Mouse (Mus musculus) midbrain, embryonic 11.5 days (tissue): ENCODE results near the gene Tnfrsf13c. TPM values are rescaled to one million over a fixed set of nuclear protein-coding genes. Genes with fewer than 3 reads are reported as not detected.

Experiments used
- microRNA counts: library from miRNA; unstranded; fragments of <30 nt; microRNA quantifications from one replicate; lab custom pipeline; 2015
- microRNA-seq: library from miRNA; unstranded; fragments of <30 nt; microRNA quantifications from one replicate; pipeline ENCODE4, GENCODE M21; 2017
- polyA plus RNA-seq: library from polyadenylated mRNA; unstranded; fragments of >200 nt; fragmentation: Nextera tagmentation; extraction: Ambion mirVana; gene quantifications from 2 replicates; pipeline ENCODE4 v1.2.1, GENCODE M21; 2014

The Tnfrsf13c gene
- polyA plus RNA-seq, 1 experiment from 2014 or later, result 0.07 TPM

MicroRNAs encoded within 50 kb of the gene (microRNA counts, 519-probe panel; counts per million panel counts)
- microRNA mmu-miR-33 (lab: Ali Mortazavi, UCI), result 4,153 counts per million, percentile 33 among the panel's probes with 10 or more counts

Small RNA genes lying within 50 kb of the gene (microRNA-seq; reads per million reads assigned to microRNA genes)
- 232 reads per million, percentile 65 among the genes with 10 or more reads in this experiment for gene Mir33

Other genes with a start within 250 kb of the Tnfrsf13c start
- not detected in 2 replicates for gene 1700029P11Rik, start 243.8 kb downstream of the Tnfrsf13c start, polyA plus RNA-seq
- 58.4 and 62.2 TPM in 2 replicates for gene Xrcc6, start 236.5 kb downstream of the Tnfrsf13c start, polyA plus RNA-seq
- 33.7 and 37.8 TPM in 2 replicates for gene Desi1, start 190.5 kb downstream of the Tnfrsf13c start, polyA plus RNA-seq
- gene Snu13, start 176.8 kb downstream of the Tnfrsf13c start, polyA plus RNA-seq, result 275 and 283 TPM in 2 replicates
- not detected in 2 replicates for gene 4930407I10Rik, start 165.2 kb downstream of the Tnfrsf13c start, polyA plus RNA-seq
- gene Mei1, start 154.4 kb downstream of the Tnfrsf13c start, polyA plus RNA-seq, result 0.04 TPM in 1 of 2 replicates, not detected in the other
- gene Ccdc134, start 96.4 kb downstream of the Tnfrsf13c start, polyA plus RNA-seq, result 17.2 and 18.5 TPM in 2 replicates
- gene Srebf2, start 77.2 kb downstream of the Tnfrsf13c start, polyA plus RNA-seq, result 148 and 170 TPM in 2 replicates
- gene Shisa8, start 11.6 kb downstream of the Tnfrsf13c start, polyA plus RNA-seq, result 0.14 and 0.57 TPM in 2 replicates
- gene Cenpm, start 20.4 kb upstream of the Tnfrsf13c start, polyA plus RNA-seq, result 79.2 and 89.1 TPM in 2 replicates
- gene 1500009C09Rik, start 28.0 kb upstream of the Tnfrsf13c start, polyA plus RNA-seq, result 1.0 and 1.4 TPM in 2 replicates
- gene Sept3, start 50.5 kb upstream of the Tnfrsf13c start, polyA plus RNA-seq, result 163 and 169 TPM in 2 replicates
- gene Wbp2nl, start 74.6 kb upstream of the Tnfrsf13c start, polyA plus RNA-seq, result 0.11 TPM in 1 of 2 replicates, not detected in the other
- 20.6 and 21.6 TPM in 2 replicates for gene Naga, start 114.6 kb upstream of the Tnfrsf13c start, polyA plus RNA-seq
- 3.4 and 4.3 TPM in 2 replicates for gene Pheta2, start 114.6 kb upstream of the Tnfrsf13c start, polyA plus RNA-seq
- 253 and 268 TPM in 2 replicates for gene Smdt1, start 114.6 kb upstream of the Tnfrsf13c start, polyA plus RNA-seq
- 290 and 293 TPM in 2 replicates for gene Ndufa6, start 130.0 kb upstream of the Tnfrsf13c start, polyA plus RNA-seq
- 1.7 and 1.9 TPM in 2 replicates for gene Cyp2d22, start 155.9 kb upstream of the Tnfrsf13c start, polyA plus RNA-seq
- not detected in 2 replicates for gene Cyp2d11, start 169.7 kb upstream of the Tnfrsf13c start, polyA plus RNA-seq
- not detected in 2 replicates for gene Cyp2d10, start 182.8 kb upstream of the Tnfrsf13c start, polyA plus RNA-seq
- not detected in 2 replicates for gene Cyp2d9, start 209.1 kb upstream of the Tnfrsf13c start, polyA plus RNA-seq